Mouse (Mus musculus) forebrain, embryonic 14.5 days (tissue): ENCODE measurements at regions not wholly inside any gene's neighbourhood (a gene's known extent, or its start where the extent isn't known, plus 50 kb on each side); places are given as distances from the start of the nearest gene placed in this dataset.

ENCODE experiments used
- ATAC-seq: fragments of 200-750 bp; cut with Nextera tagmentation; 2 replicates; pipeline ENCODE4 v1.8.0; 2017; ENCODE audit warnings: mild to moderate bottlenecking, moderate library complexity
- DNase-seq: peaks from one replicate; pipeline ENCODE4 v3.0.0-alpha.2; 2015; ENCODE audit warnings: low spot score
- H3K27ac ChIP-seq: fragments of 300-500 bp; sonication (generic); 2 replicates; pipeline ENCODE4 v1.5.1; 2014; ENCODE audit warnings: low read depth, mild to moderate bottlenecking, control low read depth, low read length, moderate library complexity
- H3K27me3 ChIP-seq: fragments of 300-500 bp; sonication (generic); replicated peaks from 2 replicates; pipeline ENCODE4 v1.6.1; 2014; ENCODE audit warnings: low read length, control low read depth, mixed read lengths; ENCODE audit not compliant: control insufficient read depth, insufficient read depth
- H3K36me3 ChIP-seq: fragments of 300-500 bp; sonication (generic); 2 replicates; pipeline ENCODE4 v1.6.1; 2014; ENCODE audit warnings: low read length, control low read depth; ENCODE audit not compliant: control insufficient read depth, insufficient read depth
- H3K4me1 ChIP-seq: fragments of 300-500 bp; sonication (generic); 2 replicates; pipeline ENCODE4 v1.6.1; 2014; ENCODE audit warnings: antibody characterized with exemption, low read length, control low read depth; ENCODE audit not compliant: control insufficient read depth, insufficient read depth
- H3K4me2 ChIP-seq: fragments of 300-500 bp; sonication (generic); 2 replicates; pipeline ENCODE4 v1.6.1; 2014; ENCODE audit warnings: mild to moderate bottlenecking, control low read depth, low read length
- H3K4me3 ChIP-seq: fragments of 300-500 bp; sonication (generic); 2 replicates; pipeline ENCODE4 v1.5.1; 2014; ENCODE audit warnings: low read depth, low read length, control low read depth
- H3K9ac ChIP-seq: fragments of 300-500 bp; sonication (generic); 2 replicates; pipeline ENCODE4 v1.6.1; 2014; ENCODE audit warnings: mild to moderate bottlenecking, low read length, control low read depth, moderate library complexity
- H3K9me3 ChIP-seq: fragments of 300-500 bp; sonication (generic); replicated peaks from 2 replicates; pipeline ENCODE4 v1.6.1; 2016; ENCODE audit warnings: low read length, control low read depth, mixed read lengths; ENCODE audit not compliant: control insufficient read depth
- WGBS: fragments of 180-500 bp; shearing (Covaris S2); extraction: QIAGEN DNeasy Blood & Tissue Kit; methylation state at CpG from one replicate; pipeline ENCODE4 v1.1.7; 2014; 5-methylcytosine and 5-hydroxymethylcytosine counted together

GRCm38 (mm10) chr5:47921731-47922130, 61.2 kb upstream of the Slit2 start:
- Histone ChIP-seq H3K27me3 (no peaks in the 10 kb centered on the region), H3K4me1 (no peaks in the 10 kb centered on the region), H3K4me3 (no peak overlapping the region), H3K9me3 (no peaks in the 10 kb centered on the region), H3K9ac (no peak overlapping the region), H3K27ac (no peak overlapping the region), H3K36me3 (no peaks in the 10 kb centered on the region), H3K4me2 (no peak overlapping the region)
- DNase-seq (no peak), ATAC-seq (no peak)
- WGBS = 83% methylated on average over 3 of the region's 3 CpGs

- DNase-seq = peak; percentile 57
- 82% methylated on average over 3 of the region's 3 CpGs for WGBS
Measured at GRCm38 (mm10) chr5:47930234-47930633, 52.7 kb upstream of the Slit2 start.

More at GRCm38 (mm10) chr5:47930234-47930633, 52.7 kb upstream of the Slit2 start:
- Histone ChIP-seq H3K27ac (no peak overlapping the region), H3K36me3 (no peaks in the 10 kb centered on the region), H3K4me3 (no peak overlapping the region), H3K9me3 (no peaks in the 10 kb centered on the region), H3K27me3 (no peaks in the 10 kb centered on the region), H3K9ac (no peak overlapping the region), H3K4me2 (no peak overlapping the region), H3K4me1 (no peaks in the 10 kb centered on the region)
- ATAC-seq = no peak
